Mouse (Mus musculus) neural tube, embryonic 12.5 days (tissue): Measurements from ENCODE around the gene Actg2. TPM values are rescaled to one million over a fixed set of nuclear protein-coding genes. Genes with fewer than 3 reads are reported as not detected.
A peak's percentile ranks its signal among the peaks of the same experiment; 100 is the strongest.
"Not testable (repeated sequence)": the region's sequence is repeated elsewhere in the genome, so short reads cannot be mapped to it uniquely, and the experiment has no call there.

Experiments used
- ATAC-seq: fragments of 200-750 bp; cut with Nextera tagmentation; 2 replicates; pipeline ENCODE4 v1.8.0; 2017; ENCODE audit warnings: low read depth, mild to moderate bottlenecking, moderate TSS enrichment, moderate library complexity; ENCODE audit not compliant: low FRiP score
- H3K27ac ChIP-seq: fragments of 300-500 bp; sonication (generic); 2 replicates; pipeline ENCODE4 v1.5.1; 2016
- H3K27me3 ChIP-seq: fragments of 300-500 bp; sonication (generic); replicated peaks from 2 replicates; pipeline ENCODE4 v1.6.1; 2016; ENCODE audit warnings: mild to moderate bottlenecking
- H3K36me3 ChIP-seq: fragments of 300-500 bp; sonication (generic); 2 replicates; pipeline ENCODE4 v1.6.1; 2016; ENCODE audit warnings: mild to moderate bottlenecking
- H3K4me1 ChIP-seq: fragments of 300-500 bp; sonication (generic); 2 replicates; pipeline ENCODE4 v1.6.1; 2016
- H3K4me2 ChIP-seq: fragments of 300-500 bp; sonication (generic); replicated peaks from 2 replicates; pipeline ENCODE4 v1.6.1; 2016; ENCODE audit warnings: mild to moderate bottlenecking
- H3K4me3 ChIP-seq: fragments of 300-500 bp; sonication (generic); 2 replicates; pipeline ENCODE4 v1.5.1; 2016
- H3K9ac ChIP-seq: fragments of 300-500 bp; sonication (generic); 2 replicates; pipeline ENCODE4 v1.6.1; 2016; ENCODE audit warnings: mild to moderate bottlenecking
- H3K9me3 ChIP-seq: fragments of 300-500 bp; sonication (generic); 2 replicates; pipeline ENCODE4 v1.6.1; 2016; ENCODE audit warnings: mild to moderate bottlenecking
- WGBS: fragments of 180-500 bp; shearing (Covaris S2); methylation state at CpG from one replicate; pipeline ENCODE4 v1.1.7; 2016; 5-methylcytosine and 5-hydroxymethylcytosine counted together
- polyA plus RNA-seq: library from polyadenylated mRNA; unstranded; fragments of >200 nt; fragmentation: Nextera tagmentation; extraction: Ambion mirVana; gene quantifications from 2 replicates; pipeline ENCODE4 v1.2.1, GENCODE M21; 2016

Gene Actg2
- polyA plus RNA-seq = 1.3 and 2.0 TPM in 2 replicates

GRCm38 (mm10) chr6:83536028-83536794 lies at the start of gene Actg2:
Gene Actg2, minus strand, starts transcription at chr6:83536265.
- Histone ChIP-seq H3K4me3 (no peak within 1 kb of the TSS), H3K27me3 (no peaks in the 10 kb centered on the region), H3K27ac (no peak within 1 kb of the TSS), H3K4me2 (no peak within 1 kb of the TSS), H3K9ac (no peak within 1 kb of the TSS), H3K9me3 (no peaks in the 10 kb centered on the region), H3K4me1 (no peaks in the 10 kb centered on the region), H3K36me3 (no peaks in the 10 kb centered on the region)
- WGBS = 66% methylated on average over 12 of the region's 12 CpGs
- ATAC-seq = no peak

DNA sequence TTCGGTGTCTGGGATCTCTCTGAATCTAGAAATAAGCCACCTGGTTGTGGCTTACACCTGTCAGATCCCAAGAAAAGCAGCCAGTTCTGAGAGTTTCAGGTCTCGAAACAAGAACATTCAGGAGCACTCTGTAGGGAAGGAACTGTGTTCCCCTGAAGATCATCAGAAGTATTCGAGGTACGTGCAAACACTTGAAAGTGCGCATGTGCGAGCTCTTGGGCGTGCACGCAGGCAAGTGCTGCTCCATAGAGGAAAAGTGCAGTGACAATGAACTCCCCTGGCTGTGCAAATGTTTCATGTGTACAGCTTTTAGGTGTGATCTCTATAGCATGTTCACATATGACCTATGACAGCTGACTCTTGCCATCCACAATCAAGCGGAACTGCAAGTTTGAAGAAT lies 49.3 kb upstream of the Actg2 start:
- not testable (repeated sequence) for H3K4me3 ChIP-seq, H3K27me3 ChIP-seq, H3K9ac ChIP-seq, ATAC-seq, H3K9me3 ChIP-seq, H3K27ac ChIP-seq, H3K4me2 ChIP-seq, H3K4me1 ChIP-seq, H3K36me3 ChIP-seq
- WGBS = 86% methylated on average over 9 of the region's 9 CpGs

- Histone ChIP-seq H3K36me3 (no peaks in the 10 kb centered on the region), H3K4me2 (no peak overlapping the region), H3K27me3 (0 out of 2 replicates have a peak, but pooled peaks cover 9% of the 10 kb centered on the region), H3K27ac (no peak overlapping the region), H3K4me3 (no peak overlapping the region), H3K9ac (no peak overlapping the region), H3K9me3 (no peaks in the 10 kb centered on the region), H3K4me1 (no peaks in the 10 kb centered on the region)
- WGBS = 71% methylated on average over 2 of the region's 2 CpGs
- no peak for ATAC-seq
These were observed 47.5 kb upstream of the Actg2 start for GRCm38 (mm10) chr6:83583591-83583990.

DNA sequence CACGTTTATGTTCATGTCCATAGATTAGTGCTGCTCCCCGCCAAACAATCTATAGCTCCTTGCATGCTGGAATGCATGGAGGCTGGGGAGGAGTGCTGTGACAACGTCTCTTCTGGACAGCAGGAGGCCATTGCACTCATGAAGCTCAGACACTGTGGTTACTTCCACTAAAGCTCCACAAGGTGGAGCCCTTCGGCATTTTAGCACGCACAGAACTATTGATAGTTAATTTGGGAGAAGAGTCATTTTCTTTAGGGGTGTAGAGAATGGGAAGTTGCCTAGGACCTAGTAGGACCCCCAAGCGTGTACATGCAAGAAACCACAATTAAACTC lies 46.8 kb upstream of the Actg2 start:
- 0 out of 2 replicates have a peak, but pooled peaks cover 9% of the 10 kb centered on the region for H3K27me3 ChIP-seq
- H3K27ac ChIP-seq = no peak overlapping the region
- 1% methylated on average over 6 of the region's 6 CpGs for WGBS
- H3K4me1 ChIP-seq = no peaks in the 10 kb centered on the region
- H3K36me3 ChIP-seq = no peaks in the 10 kb centered on the region
- H3K9me3 ChIP-seq = no peaks in the 10 kb centered on the region
- H3K9ac ChIP-seq = no peak overlapping the region
- ATAC-seq = 0 out of 2 replicates have a peak, but pooled peaks have one; percentile 44
- peak overlapping the region; percentile 27 for H3K4me2 ChIP-seq
- no peak overlapping the region for H3K4me3 ChIP-seq

- H3K4me1 ChIP-seq = no peaks in the 10 kb centered on the region
- H3K9me3 ChIP-seq = no peaks in the 10 kb centered on the region
- H3K27ac ChIP-seq = no peak overlapping the region
- 48% methylated on average over 20 of the region's 20 CpGs for WGBS
- no peak overlapping the region for H3K4me3 ChIP-seq
- H3K36me3 ChIP-seq = no peaks in the 10 kb centered on the region
- ATAC-seq = no peak
- 0 out of 2 replicates have a peak, but pooled peaks cover 9% of the 10 kb centered on the region for H3K27me3 ChIP-seq
- peak overlapping the region; percentile 27 for H3K4me2 ChIP-seq
- no peak overlapping the region for H3K9ac ChIP-seq
These were observed 46.3 kb upstream of the Actg2 start for GRCm38 (mm10) chr6:83582135-83582937.

GRCm38 (mm10) chr6:83577534-83577933 lies 41.5 kb upstream of the Actg2 start:
- Histone ChIP-seq H3K27me3 (0 out of 2 replicates have a peak, but pooled peaks cover 9% of the 10 kb centered on the region), H3K4me3 (no peak overlapping the region), H3K4me2 (no peak overlapping the region), H3K27ac (no peak overlapping the region), H3K9me3 (no peaks in the 10 kb centered on the region), H3K36me3 (no peaks in the 10 kb centered on the region), H3K9ac (no peak overlapping the region), H3K4me1 (0 out of 2 replicates have a peak, but pooled peaks cover 4% of the 10 kb centered on the region)
- no peak for ATAC-seq

GRCm38 (mm10) chr6:83575609-83576008 lies 39.5 kb upstream of the Actg2 start:
- H3K9ac ChIP-seq = no peak overlapping the region
- WGBS = 82% methylated on average over 4 of the region's 4 CpGs
- H3K36me3 ChIP-seq = no peaks in the 10 kb centered on the region
- ATAC-seq = no peak
- peaks cover 12% of the 10 kb centered on the region for H3K4me1 ChIP-seq
- H3K27me3 ChIP-seq = 0 out of 2 replicates have a peak, but pooled peaks cover 4% of the 10 kb centered on the region
- H3K27ac ChIP-seq = no peak overlapping the region
- H3K4me2 ChIP-seq = no peak overlapping the region
- H3K4me3 ChIP-seq = no peak overlapping the region
- no peaks in the 10 kb centered on the region for H3K9me3 ChIP-seq

DNA sequence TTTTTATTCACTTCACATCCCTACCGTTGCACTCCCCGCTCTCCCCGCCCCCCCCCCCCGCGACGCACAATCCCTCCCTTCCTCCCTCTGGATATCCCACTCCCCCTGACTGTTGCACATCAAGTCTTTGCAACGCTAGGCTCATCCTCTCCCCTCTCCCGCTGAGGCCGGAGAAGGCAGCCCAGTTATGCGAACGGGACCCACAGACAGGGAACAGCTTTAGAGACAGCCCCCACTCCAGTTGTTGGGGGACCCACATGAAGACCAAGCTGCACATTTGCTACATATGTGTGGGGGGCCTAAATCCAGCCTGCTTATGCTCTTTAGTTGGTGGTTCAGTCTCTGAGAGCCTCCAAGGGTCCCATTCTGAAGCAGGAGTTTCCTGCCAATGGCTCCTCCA lies 36.6 kb upstream of the Actg2 start, which contains the start of gene Stambp:
Stambp (minus strand) TSS at position 59 of the 400 bp plus-strand sequence.
- peak within 1 kb of the TSS; percentile 82 for H3K4me2 ChIP-seq
- 0% methylated on average over 7 of the region's 11 CpGs for WGBS
- H3K4me3 ChIP-seq = peak within 1 kb of the TSS; percentile 69
- peak; percentile 81 for ATAC-seq
- no peaks in the 10 kb centered on the region for H3K9me3 ChIP-seq
- peak within 1 kb of the TSS; percentile 76 for H3K9ac ChIP-seq
- peaks cover 12% of the 10 kb centered on the region for H3K36me3 ChIP-seq
- H3K27ac ChIP-seq = peak within 1 kb of the TSS; percentile 80
- peaks cover 12% of the 10 kb centered on the region for H3K4me1 ChIP-seq
- H3K27me3 ChIP-seq = no peaks in the 10 kb centered on the region

DNA sequence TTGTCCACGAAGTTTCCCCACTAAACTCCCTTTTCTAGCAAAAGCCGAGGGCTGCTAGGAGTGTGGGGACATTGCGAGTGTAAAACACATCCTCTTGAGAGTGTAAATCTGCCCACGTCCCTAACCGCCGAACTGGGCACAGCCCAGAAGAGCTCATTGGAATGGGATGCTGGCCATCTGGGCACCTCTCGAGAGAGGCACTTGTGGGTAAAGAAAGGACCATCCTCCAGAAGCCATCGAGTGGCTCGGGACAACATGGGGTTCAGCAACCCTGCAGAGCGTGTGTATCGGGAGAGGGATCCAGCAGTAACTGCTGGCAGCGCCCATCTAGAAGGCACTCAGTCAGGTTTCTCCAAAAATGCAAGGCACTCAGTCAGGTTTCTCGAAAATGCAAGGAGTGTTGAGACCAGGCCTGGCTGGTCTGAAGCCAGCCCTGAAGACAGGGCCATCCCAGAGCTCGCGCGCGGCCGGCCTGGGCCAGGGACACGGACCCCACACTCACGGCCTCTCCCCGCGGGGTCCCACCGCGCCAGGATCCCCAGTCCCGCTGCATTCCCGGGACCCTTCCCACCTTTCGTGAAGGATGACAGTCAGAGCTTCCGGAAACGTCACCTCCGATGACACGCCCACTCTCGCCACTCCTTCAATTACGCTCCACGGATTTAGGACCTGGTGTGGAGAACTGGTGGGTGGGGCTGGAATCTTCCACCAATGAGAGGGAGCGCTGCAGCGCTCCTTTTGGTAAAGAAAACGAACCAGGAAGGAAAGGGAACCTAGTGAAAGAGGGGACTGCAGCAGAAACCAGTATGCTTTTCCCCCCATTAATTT lies 36.0 kb upstream of the Actg2 start:
- 4% methylated on average over 37 of the region's 37 CpGs for WGBS
- peak overlapping the region; percentile 76 for H3K9ac ChIP-seq
- peak overlapping the region; percentile 69 for H3K4me3 ChIP-seq
- peak overlapping the region; percentile 82 for H3K4me2 ChIP-seq
- peak; percentile 97 for ATAC-seq
- H3K27ac ChIP-seq = 0 out of 2 replicates have a peak overlapping the region, but pooled peaks have one; percentile 3
- H3K4me1 ChIP-seq = peaks cover 12% of the 10 kb centered on the region
- peaks cover 12% of the 10 kb centered on the region for H3K36me3 ChIP-seq
- H3K9me3 ChIP-seq = no peaks in the 10 kb centered on the region
- no peaks in the 10 kb centered on the region for H3K27me3 ChIP-seq

GRCm38 (mm10) chr6:83568901-83569862 lies 33.1 kb upstream of the Actg2 start:
- Histone ChIP-seq H3K27ac (no peak overlapping the region), H3K4me2 (no peak overlapping the region), H3K9ac (no peak overlapping the region), H3K4me1 (peaks cover 12% of the 10 kb centered on the region), H3K4me3 (no peak overlapping the region), H3K27me3 (no peaks in the 10 kb centered on the region), H3K36me3 (peaks cover 19% of the 10 kb centered on the region), H3K9me3 (no peaks in the 10 kb centered on the region)
- 82% methylated on average over 20 of the region's 20 CpGs for WGBS
- ATAC-seq = no peak

DNA sequence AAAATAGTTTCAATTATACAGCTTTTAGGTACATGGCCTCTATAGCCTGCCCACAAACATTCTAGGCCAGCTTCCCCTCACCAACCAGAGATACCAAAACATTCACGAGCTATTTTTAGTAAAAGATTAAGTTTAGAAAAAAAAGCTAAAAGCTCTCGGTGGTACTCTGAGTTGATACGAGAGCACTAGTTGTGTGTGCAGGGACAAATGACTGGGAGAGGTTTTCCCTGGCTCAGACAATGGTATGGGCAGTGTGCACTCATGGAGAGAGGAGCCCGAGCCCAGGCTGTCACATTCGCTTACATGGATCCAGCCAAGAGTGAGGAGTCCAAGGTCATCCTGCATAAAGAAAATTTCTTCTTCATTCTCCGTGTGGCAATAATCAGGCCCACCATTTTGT lies 19.9 kb upstream of the Actg2 start:
- Histone ChIP-seq H3K9me3 (no peaks in the 10 kb centered on the region), H3K4me2 (no peak overlapping the region), H3K4me3 (no peak overlapping the region), H3K4me1 (no peaks in the 10 kb centered on the region), H3K9ac (no peak overlapping the region), H3K27ac (no peak overlapping the region), H3K27me3 (no peaks in the 10 kb centered on the region), H3K36me3 (peaks cover 68% of the 10 kb centered on the region)
- ATAC-seq = no peak
- 92% methylated on average over 6 of the region's 6 CpGs for WGBS
